Mouse (Mus musculus) stomach, embryonic 14.5 days (tissue): ENCODE measurements at regions not wholly inside any gene's neighbourhood (a gene's known extent, or its start where the extent isn't known, plus 50 kb on each side); places are given as distances from the start of the nearest gene placed in this dataset.

Source experiments
- ATAC-seq: fragments of 200-750 bp; cut with Nextera tagmentation; 2 replicates; pipeline ENCODE4 v1.8.0; 2017; ENCODE audit warnings: low read depth, moderate TSS enrichment; ENCODE audit not compliant: insufficient number of reproducible peaks, insufficient read depth, low FRiP score
- H3K27ac ChIP-seq: fragments of 300-500 bp; sonication (generic); 2 replicates; pipeline ENCODE4 v1.5.1; 2014; ENCODE audit warnings: mild to moderate bottlenecking, low read length, moderate library complexity, mixed read lengths
- H3K27me3 ChIP-seq: fragments of 300-500 bp; sonication (generic); 2 replicates; pipeline ENCODE4 v1.6.1; 2014; ENCODE audit warnings: low read length, control low read depth, mixed read lengths; ENCODE audit not compliant: control insufficient read depth, insufficient read depth
- H3K36me3 ChIP-seq: fragments of 300-500 bp; sonication (generic); 2 replicates; pipeline ENCODE4 v1.6.1; 2014; ENCODE audit warnings: mild to moderate bottlenecking, control low read depth, low read length, moderate library complexity, mixed read lengths; ENCODE audit not compliant: control insufficient read depth, insufficient read depth
- H3K4me1 ChIP-seq: fragments of 300-500 bp; sonication (generic); 2 replicates; pipeline ENCODE4 v1.6.1; 2014; ENCODE audit warnings: low read length, control low read depth, mixed read lengths; ENCODE audit not compliant: control insufficient read depth, insufficient read depth
- H3K4me2 ChIP-seq: fragments of 300-500 bp; sonication (generic); replicated peaks from 2 replicates; pipeline ENCODE4 v1.6.1; 2014; ENCODE audit warnings: low read depth, low read length, control low read depth
- H3K4me3 ChIP-seq: fragments of 300-500 bp; sonication (generic); 2 replicates; pipeline ENCODE4 v1.5.1; 2014; ENCODE audit warnings: low read depth, low read length, control low read depth
- H3K9ac ChIP-seq: fragments of 300-500 bp; sonication (generic); replicated peaks from 2 replicates; pipeline ENCODE4 v1.6.1; 2014; ENCODE audit warnings: low read depth, mild to moderate bottlenecking, control low read depth, low read length, moderate library complexity, mixed read lengths
- H3K9me3 ChIP-seq: fragments of 300-500 bp; sonication (generic); 2 replicates; pipeline ENCODE4 v1.6.1; 2016; ENCODE audit warnings: low read depth, low read length, control low read depth; ENCODE audit not compliant: control insufficient read depth
- WGBS: fragments of 180-500 bp; shearing (Covaris S2); extraction: QIAGEN DNeasy Blood & Tissue Kit; methylation state at CpG from one replicate; pipeline ENCODE4 v1.1.7; 2014; 5-methylcytosine and 5-hydroxymethylcytosine counted together

DNA sequence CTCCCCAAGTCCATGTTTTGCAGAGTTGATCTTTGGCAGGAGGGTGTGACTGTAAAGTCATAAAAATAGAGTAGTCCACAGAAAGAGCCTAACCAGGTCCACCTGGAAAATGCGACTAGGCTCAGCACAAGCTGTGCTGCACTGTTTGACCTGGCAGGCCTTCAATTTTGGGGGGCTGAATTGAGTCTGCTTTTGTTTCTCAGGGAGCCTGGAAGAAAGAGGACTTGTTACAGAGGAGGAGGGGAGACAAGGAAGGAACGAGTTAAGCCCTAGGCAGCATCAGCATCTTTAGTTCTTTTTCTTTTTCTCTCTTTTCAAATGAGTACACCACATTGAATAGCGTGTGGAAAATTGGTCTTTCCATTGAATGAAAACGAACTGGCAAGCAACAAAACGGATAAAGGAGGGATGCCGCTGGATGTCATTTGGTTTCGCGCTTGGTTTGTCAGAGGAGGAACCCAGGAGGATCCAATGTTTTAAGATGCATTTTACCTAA lies 516.1 kb downstream of the Gja1 start:
- ATAC-seq, result no peak

GRCm38 (mm10) chr10:56899640-56900274 lies 522.6 kb downstream of the Gja1 start:
- 85% methylated on average over 5 of the region's 5 CpGs for WGBS

More for the DNA sequence above, 516.1 kb downstream of the Gja1 start:
- no peaks in the 10 kb centered on the region for H3K4me1 ChIP-seq
- 77% methylated on average over 8 of the region's 8 CpGs for WGBS
- no peaks in the 10 kb centered on the region for H3K36me3 ChIP-seq
- H3K9ac ChIP-seq, result no peak overlapping the region
- no peaks in the 10 kb centered on the region for H3K27me3 ChIP-seq
- no peak overlapping the region for H3K4me2 ChIP-seq
- no peak overlapping the region for H3K4me3 ChIP-seq
- no peak overlapping the region for H3K27ac ChIP-seq
- no peaks in the 10 kb centered on the region for H3K9me3 ChIP-seq

GRCm38 (mm10) chr10:56900914-56901313 lies 523.8 kb downstream of the Gja1 start:
- no peak overlapping the region for H3K4me2 ChIP-seq
- no peaks in the 10 kb centered on the region for H3K9me3 ChIP-seq
- 84% methylated on average over 6 of the region's 6 CpGs for WGBS
- no peaks in the 10 kb centered on the region for H3K27me3 ChIP-seq
- ATAC-seq, result no peak
- no peak overlapping the region for H3K4me3 ChIP-seq
- H3K9ac ChIP-seq, result no peak overlapping the region
- no peaks in the 10 kb centered on the region for H3K36me3 ChIP-seq
- H3K27ac ChIP-seq, result no peak overlapping the region
- H3K4me1 ChIP-seq, result no peaks in the 10 kb centered on the region

More at GRCm38 (mm10) chr10:56899640-56900274, 522.6 kb downstream of the Gja1 start:
- ATAC-seq, result no peak
- Histone ChIP-seq H3K9me3 (no peaks in the 10 kb centered on the region), H3K36me3 (no peaks in the 10 kb centered on the region), H3K4me1 (no peaks in the 10 kb centered on the region), H3K27ac (no peak overlapping the region), H3K4me3 (no peak overlapping the region), H3K4me2 (no peak overlapping the region), H3K27me3 (no peaks in the 10 kb centered on the region), H3K9ac (no peak overlapping the region)

- ATAC-seq, result no peak
- no peak overlapping the region for H3K4me3 ChIP-seq
- H3K27ac ChIP-seq, result no peak overlapping the region
- no peaks in the 10 kb centered on the region for H3K4me1 ChIP-seq
- H3K9ac ChIP-seq, result no peak overlapping the region
- H3K9me3 ChIP-seq, result no peaks in the 10 kb centered on the region
- no peaks in the 10 kb centered on the region for H3K27me3 ChIP-seq
- no peaks in the 10 kb centered on the region for H3K36me3 ChIP-seq
- 93% methylated on average over 1 of the region's 1 CpGs for WGBS
- no peak overlapping the region for H3K4me2 ChIP-seq
These were observed 535.6 kb downstream of the Gja1 start for GRCm38 (mm10) chr10:56912711-56913110.

GRCm38 (mm10) chr10:56914103-56914502 lies 537.0 kb downstream of the Gja1 start:
- no peaks in the 10 kb centered on the region for H3K4me1 ChIP-seq
- 74% methylated on average over 5 of the region's 5 CpGs for WGBS
- no peak for ATAC-seq

DNA sequence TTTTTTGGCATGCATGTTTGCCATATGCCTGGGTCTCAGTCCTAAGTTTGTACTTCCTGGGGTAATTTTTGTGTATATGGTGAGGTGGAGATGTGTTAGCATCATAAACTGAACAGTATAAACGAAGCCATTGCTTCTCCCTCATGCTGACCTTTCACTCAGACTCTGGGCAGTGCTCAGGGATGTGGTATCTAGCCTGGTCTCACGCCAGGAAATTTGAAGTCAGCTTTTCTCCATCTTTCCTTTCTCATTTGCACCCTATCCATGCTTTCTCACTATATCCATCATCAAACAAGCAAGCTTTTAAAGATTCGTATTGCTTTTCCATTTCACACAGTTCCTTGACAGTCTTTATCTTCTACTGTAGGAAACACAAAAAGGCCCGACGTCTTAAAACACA lies 541.3 kb downstream of the Gja1 start:
- 68% methylated on average over 5 of the region's 5 CpGs for WGBS

More at GRCm38 (mm10) chr10:56914103-56914502, 537.0 kb downstream of the Gja1 start:
- H3K9ac ChIP-seq, result no peak overlapping the region
- no peaks in the 10 kb centered on the region for H3K36me3 ChIP-seq
- H3K4me2 ChIP-seq, result no peak overlapping the region
- no peak overlapping the region for H3K4me3 ChIP-seq
- no peak overlapping the region for H3K27ac ChIP-seq
- H3K9me3 ChIP-seq, result no peaks in the 10 kb centered on the region
- H3K27me3 ChIP-seq, result no peaks in the 10 kb centered on the region

DNA sequence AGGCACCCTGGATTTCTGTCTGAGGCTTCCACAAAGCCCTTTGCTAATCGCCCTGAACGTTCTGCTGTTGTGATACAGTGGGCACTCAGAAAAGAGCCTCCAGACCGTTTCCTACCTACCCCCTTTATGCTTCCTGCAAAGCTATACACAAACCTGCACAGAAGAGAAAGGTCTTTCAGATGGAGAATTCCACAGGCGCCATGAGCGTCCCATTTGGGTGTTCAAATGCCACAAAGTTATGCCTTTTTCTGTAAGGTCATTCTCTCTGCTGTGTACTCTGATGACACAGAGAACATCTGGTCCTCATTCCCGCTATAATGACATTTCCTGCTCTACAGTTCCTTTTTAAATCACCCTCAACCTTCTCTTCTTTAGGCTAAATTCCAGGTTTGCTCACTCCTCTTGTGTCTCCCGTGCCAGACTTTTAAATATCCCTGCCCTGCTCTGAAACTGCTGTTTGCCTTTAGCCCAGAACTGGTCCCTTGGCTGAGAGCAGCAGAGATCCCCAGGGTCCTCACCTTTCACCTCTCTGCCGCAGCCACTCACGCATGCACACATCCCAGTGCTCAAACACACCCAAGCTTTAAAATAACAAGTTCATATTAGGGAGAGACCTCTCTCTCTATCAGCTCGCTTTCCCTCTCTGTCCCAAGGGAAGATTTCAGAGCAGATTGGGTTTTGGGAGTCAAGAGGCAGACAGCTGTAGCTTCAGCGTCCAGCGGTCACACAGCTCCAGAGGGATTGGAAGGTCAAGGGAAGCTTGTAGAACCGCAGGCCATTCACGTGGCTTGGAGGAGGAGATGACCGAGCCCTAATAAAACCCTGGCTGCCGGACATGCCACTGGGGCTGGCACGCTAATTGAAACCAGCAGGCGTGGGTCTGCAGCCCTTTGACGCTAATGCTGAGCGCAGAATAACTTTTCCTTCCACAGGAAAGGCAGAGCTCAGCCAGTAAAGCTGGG lies 543.9 kb downstream of the Gja1 start:
- peaks cover 8% of the 10 kb centered on the region; the same call in 1 of the 2 replicates for H3K4me1 ChIP-seq
- H3K27ac ChIP-seq, result no peak overlapping the region
- WGBS, result 30% methylated on average over 20 of the region's 20 CpGs
- H3K4me2 ChIP-seq, result peak overlapping the region; percentile 23
- H3K27me3 ChIP-seq, result no peaks in the 10 kb centered on the region
- H3K36me3 ChIP-seq, result no peaks in the 10 kb centered on the region
- no peaks in the 10 kb centered on the region for H3K9me3 ChIP-seq
- no peak overlapping the region for H3K9ac ChIP-seq
- ATAC-seq, result no peak
- no peak overlapping the region for H3K4me3 ChIP-seq

More for the DNA sequence above, 541.3 kb downstream of the Gja1 start:
- Histone ChIP-seq H3K4me2 (no peak overlapping the region), H3K27me3 (no peaks in the 10 kb centered on the region), H3K4me3 (no peak overlapping the region), H3K9me3 (no peaks in the 10 kb centered on the region), H3K27ac (no peak overlapping the region), H3K36me3 (no peaks in the 10 kb centered on the region), H3K9ac (no peak overlapping the region), H3K4me1 (peaks cover 8% of the 10 kb centered on the region; the same call in 1 of the 2 replicates)
- ATAC-seq, result no peak

- Histone ChIP-seq H3K4me2 (no peak overlapping the region), H3K4me1 (no peaks in the 10 kb centered on the region), H3K4me3 (no peak overlapping the region), H3K36me3 (no peaks in the 10 kb centered on the region), H3K27ac (no peak overlapping the region), H3K9me3 (no peaks in the 10 kb centered on the region), H3K9ac (no peak overlapping the region), H3K27me3 (no peaks in the 10 kb centered on the region)
- WGBS, result 71% methylated on average over 4 of the region's 4 CpGs
- no peak for ATAC-seq
These were observed 551.0 kb upstream of the Hsf2 start for GRCm38 (mm10) chr10:56935174-56935573.
